Mouse (Mus musculus): ENCODE results near the gene Rarres1. TPM values are rescaled to one million over a fixed set of nuclear protein-coding genes. Genes with fewer than 3 reads are reported as not detected.

Gene Rarres1
- polyA plus RNA-seq, 1 experiment from 2014 or later = 0.37 TPM

DNA sequence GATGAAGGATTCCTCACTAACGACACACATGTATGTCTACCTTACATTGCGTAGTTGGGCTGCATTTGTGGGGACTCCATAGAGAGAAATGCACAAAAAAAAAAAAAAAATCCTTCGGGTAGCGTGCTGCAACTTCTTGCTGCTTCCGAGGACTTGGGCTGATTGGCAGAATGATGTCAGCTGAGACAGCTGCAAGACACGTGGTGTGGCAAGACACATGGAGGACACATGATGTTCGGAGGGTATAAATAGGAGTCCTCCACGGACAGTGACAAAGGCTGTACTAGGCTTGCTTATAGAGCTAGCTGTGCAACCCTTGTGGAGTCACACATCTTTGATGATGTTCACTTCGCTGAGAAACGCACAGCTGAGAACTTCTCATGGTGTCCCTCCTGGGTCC lies 32.9 kb downstream of the Rarres1 start:
- Histone ChIP-seq H3K4me1 (replicated peaks; ENCODE audit: control insufficient read depth, insufficient read depth, low read length) (no peaks in the 10 kb centered on the region), H3K4me3 (ENCODE audit: low read depth, low read length) (no peak overlapping the region), H3K9ac (ENCODE audit: low read length) (no peak overlapping the region), H3K27me3 (ENCODE audit: control insufficient read depth, insufficient read depth, low read length) (no peaks in the 10 kb centered on the region), H3K9me3 (ENCODE audit: control insufficient read depth, low read length) (no peaks in the 10 kb centered on the region), H3K36me3 (ENCODE audit: control insufficient read depth, insufficient read depth, low read length) (no peaks in the 10 kb centered on the region), H3K4me2 (ENCODE audit: low read depth, low read length, severe bottlenecking) (no peak overlapping the region), H3K27ac (ENCODE audit: low read depth, low read length) (no peak overlapping the region)
- 91% methylated on average over 10 of the region's 10 CpGs for WGBS
- DNase-seq (ENCODE audit: low spot score) (no peak), ATAC-seq (replicated peaks; ENCODE audit: low FRiP score) (no peak)

DNA sequence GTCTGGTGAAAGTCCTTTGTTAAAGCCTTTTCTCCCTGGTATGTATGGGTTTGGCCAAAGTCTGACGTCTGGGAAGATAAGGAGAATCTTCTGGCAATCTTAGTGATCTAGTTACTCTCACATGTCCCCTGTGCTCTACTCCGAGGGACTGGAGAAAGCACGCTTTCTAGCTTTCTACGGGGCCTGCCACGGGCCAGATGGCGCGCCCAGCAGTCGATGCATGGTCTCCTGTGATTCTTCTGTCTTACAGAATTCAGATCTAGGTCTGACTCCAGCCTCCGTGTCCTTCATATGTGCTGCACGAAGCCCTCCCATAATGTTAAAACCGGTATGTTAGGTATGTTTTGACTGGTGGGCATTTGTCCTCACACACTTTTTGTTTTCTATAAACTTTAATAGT lies 35.5 kb downstream of the Rarres1 start:
- H3K9ac ChIP-seq (ENCODE audit: low read length) = no peak overlapping the region
- no peaks in the 10 kb centered on the region for H3K36me3 ChIP-seq (ENCODE audit: control insufficient read depth, insufficient read depth, low read length)
- no peak overlapping the region for H3K27ac ChIP-seq (ENCODE audit: low read depth, low read length)
- H3K4me3 ChIP-seq (ENCODE audit: low read depth, low read length) = no peak overlapping the region
- no peaks in the 10 kb centered on the region for H3K27me3 ChIP-seq (ENCODE audit: control insufficient read depth, insufficient read depth, low read length)
- H3K9me3 ChIP-seq (ENCODE audit: control insufficient read depth, low read length) = no peaks in the 10 kb centered on the region
- H3K4me2 ChIP-seq (ENCODE audit: low read depth, low read length, severe bottlenecking) = no peak overlapping the region
- no peak for DNase-seq (ENCODE audit: low spot score)
- 92% methylated on average over 11 of the region's 11 CpGs for WGBS
- H3K4me1 ChIP-seq (replicated peaks; ENCODE audit: control insufficient read depth, insufficient read depth, low read length) = no peaks in the 10 kb centered on the region
- ATAC-seq (replicated peaks; ENCODE audit: low FRiP score) = no peak

GRCm38 (mm10) chr3:67473438-67473837 lies 41.9 kb downstream of the Rarres1 start:
- H3K4me2 ChIP-seq (ENCODE audit: low read depth, low read length, severe bottlenecking) = no peak overlapping the region
- H3K27me3 ChIP-seq (ENCODE audit: control insufficient read depth, insufficient read depth, low read length) = no peaks in the 10 kb centered on the region
- no peak for ATAC-seq (replicated peaks; ENCODE audit: low FRiP score)
- no peaks in the 10 kb centered on the region for H3K4me1 ChIP-seq (replicated peaks; ENCODE audit: control insufficient read depth, insufficient read depth, low read length)
- DNase-seq (ENCODE audit: low spot score) = no peak
- H3K4me3 ChIP-seq (ENCODE audit: low read depth, low read length) = no peak overlapping the region
- H3K27ac ChIP-seq (ENCODE audit: low read depth, low read length) = no peak overlapping the region
- no peaks in the 10 kb centered on the region for H3K9me3 ChIP-seq (ENCODE audit: control insufficient read depth, low read length)
- 93% methylated on average over 6 of the region's 6 CpGs for WGBS
- H3K36me3 ChIP-seq (ENCODE audit: control insufficient read depth, insufficient read depth, low read length) = no peaks in the 10 kb centered on the region
- H3K9ac ChIP-seq (ENCODE audit: low read length) = no peak overlapping the region

DNA sequence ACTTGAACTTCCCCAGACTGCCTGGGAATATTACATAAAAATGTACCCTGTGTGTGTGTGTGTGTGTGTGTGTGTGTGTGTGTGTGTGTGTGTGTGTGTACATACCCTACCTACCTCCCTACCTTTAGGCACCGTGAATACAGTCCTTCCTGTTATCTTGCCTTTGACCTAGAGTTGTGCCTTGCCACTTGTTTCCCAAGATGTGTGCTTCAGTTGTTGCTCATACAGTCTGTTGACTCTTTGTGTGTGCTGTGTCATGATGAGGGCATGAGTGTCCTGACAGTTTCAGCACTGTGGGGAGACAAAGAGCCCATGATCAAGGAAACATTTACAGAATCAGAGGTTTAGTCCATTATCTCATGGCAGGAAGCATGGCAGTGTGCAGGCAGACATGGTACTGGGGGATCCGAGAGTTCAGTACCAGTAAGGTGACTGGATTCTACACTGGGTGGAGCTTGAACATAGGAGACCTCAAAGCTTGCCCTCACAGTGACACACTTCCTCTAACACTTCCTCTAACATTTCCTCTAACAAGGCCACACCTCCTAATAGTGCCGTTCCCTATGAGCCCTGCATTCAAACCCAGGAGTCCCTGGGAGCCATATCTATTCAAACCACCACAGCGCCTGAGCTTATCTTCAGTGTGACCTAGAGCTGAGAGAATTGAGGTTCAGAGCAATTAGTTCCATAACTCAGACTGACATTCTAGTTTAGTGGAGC lies 43.8 kb downstream of the Rarres1 start:
- Histone ChIP-seq H3K27ac (ENCODE audit: low read depth, low read length) (no peak overlapping the region), H3K4me3 (ENCODE audit: low read depth, low read length) (no peak overlapping the region), H3K9me3 (ENCODE audit: control insufficient read depth, low read length) (no peaks in the 10 kb centered on the region), H3K9ac (ENCODE audit: low read length) (no peak overlapping the region), H3K36me3 (ENCODE audit: control insufficient read depth, insufficient read depth, low read length) (no peaks in the 10 kb centered on the region), H3K4me2 (ENCODE audit: low read depth, low read length, severe bottlenecking) (no peak overlapping the region), H3K4me1 (replicated peaks; ENCODE audit: control insufficient read depth, insufficient read depth, low read length) (no peaks in the 10 kb centered on the region), H3K27me3 (ENCODE audit: control insufficient read depth, insufficient read depth, low read length) (no peaks in the 10 kb centered on the region)
- no peak for DNase-seq (ENCODE audit: low spot score)
- ATAC-seq (replicated peaks; ENCODE audit: low FRiP score) = no peak
- WGBS = 93% methylated on average over 4 of the region's 4 CpGs

- Histone ChIP-seq H3K4me2 (ENCODE audit: low read depth, low read length, severe bottlenecking) (no peak overlapping the region), H3K27me3 (ENCODE audit: control insufficient read depth, insufficient read depth, low read length) (no peaks in the 10 kb centered on the region), H3K36me3 (ENCODE audit: control insufficient read depth, insufficient read depth, low read length) (no peaks in the 10 kb centered on the region), H3K9ac (ENCODE audit: low read length) (no peak overlapping the region), H3K4me3 (ENCODE audit: low read depth, low read length) (no peak overlapping the region), H3K27ac (ENCODE audit: low read depth, low read length) (no peak overlapping the region), H3K9me3 (ENCODE audit: control insufficient read depth, low read length) (no peaks in the 10 kb centered on the region), H3K4me1 (replicated peaks; ENCODE audit: control insufficient read depth, insufficient read depth, low read length) (no peaks in the 10 kb centered on the region; the same call in 1 of the 2 replicates)
- ATAC-seq (replicated peaks; ENCODE audit: low FRiP score) = no peak
- no peak for DNase-seq (ENCODE audit: low spot score)
- 95% methylated on average over 2 of the region's 2 CpGs for WGBS
Observed at GRCm38 (mm10) chr3:67467281-67467680, 48.0 kb downstream of the Rarres1 start.

DNA sequence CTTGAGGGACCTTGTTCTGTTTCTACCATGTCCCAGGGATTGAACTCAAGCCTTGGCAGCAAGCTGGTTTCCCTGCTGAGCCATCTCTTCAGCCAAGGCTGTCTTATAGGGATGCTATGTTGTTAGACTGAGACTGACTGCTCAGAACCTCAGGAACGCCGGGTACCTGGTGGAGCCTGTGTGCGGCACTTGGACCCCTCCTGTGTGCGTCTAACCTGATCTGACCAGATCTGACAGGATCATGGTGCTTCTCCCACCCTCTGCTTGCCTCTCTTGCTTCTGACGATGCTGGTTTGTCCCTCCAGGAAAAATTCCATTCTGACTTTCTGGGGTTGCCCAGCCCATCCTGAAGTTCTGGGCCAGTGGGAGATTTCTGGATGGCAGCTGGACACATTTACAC lies 48.7 kb downstream of the Rarres1 start:
- no peak overlapping the region for H3K4me3 ChIP-seq (ENCODE audit: low read depth, low read length)
- 94% methylated on average over 5 of the region's 5 CpGs for WGBS

DNA sequence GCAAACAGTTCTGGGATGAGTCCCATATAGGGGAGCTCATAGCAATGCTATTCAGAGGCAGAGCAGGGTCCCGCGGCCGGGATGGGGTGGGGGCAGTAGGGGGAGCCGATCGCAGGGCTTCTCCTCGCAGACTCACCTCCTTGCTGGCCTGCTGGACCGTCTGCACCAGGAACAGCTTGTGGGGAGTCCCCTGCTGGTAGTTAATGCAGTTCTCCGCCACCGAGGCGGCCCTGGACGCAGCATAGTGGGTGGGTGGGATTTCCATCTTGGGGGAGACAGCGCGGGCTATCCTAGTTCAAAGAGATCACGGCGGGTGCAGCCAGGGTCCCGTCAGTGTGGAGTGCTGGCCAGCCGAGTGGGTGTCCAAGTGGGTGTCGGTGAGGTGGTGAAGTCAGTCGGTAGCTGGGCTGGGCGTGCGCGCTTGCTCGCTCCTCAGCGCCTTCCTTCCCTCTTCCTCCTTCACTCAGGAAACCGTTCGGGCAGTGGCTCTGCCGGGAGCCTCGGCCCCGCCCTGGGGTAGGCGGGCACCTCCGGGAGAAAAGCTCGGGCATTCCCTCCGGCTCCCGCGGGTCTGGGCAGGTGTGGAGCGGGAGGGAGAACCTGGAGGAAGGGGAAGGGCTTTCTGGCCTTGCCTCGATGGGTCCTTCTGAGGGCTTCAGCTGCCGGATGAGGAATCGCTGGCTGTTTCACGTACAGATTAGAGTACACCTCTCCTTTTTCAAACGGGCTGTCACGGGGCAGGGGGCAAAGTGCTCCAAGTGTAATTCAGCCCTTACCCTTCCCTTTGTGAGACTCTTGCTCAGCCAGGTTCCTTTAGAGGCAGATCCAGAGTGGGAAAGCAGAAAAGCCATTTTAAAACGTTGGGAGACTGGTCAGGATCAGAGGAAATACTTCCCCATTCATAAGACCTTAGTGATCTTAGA lies 51.6 kb downstream of the Rarres1 start, which contains the start of gene Lxn:
Lxn (minus strand) TSS at position 477 of the 923 bp plus-strand sequence.
- no peaks in the 10 kb centered on the region for H3K9me3 ChIP-seq (ENCODE audit: control insufficient read depth, low read length)
- WGBS = 0% methylated on average over 41 of the region's 43 CpGs
- DNase-seq (ENCODE audit: low spot score) (peak; percentile 80), ATAC-seq (replicated peaks; ENCODE audit: low FRiP score) (peak; percentile 86)
- no peaks in the 10 kb centered on the region for H3K36me3 ChIP-seq (ENCODE audit: control insufficient read depth, insufficient read depth, low read length)
- H3K4me2 ChIP-seq (ENCODE audit: low read depth, low read length, severe bottlenecking) = peak within 1 kb of the TSS; percentile 90
- peaks cover 4% of the 10 kb centered on the region; the same call in 1 of the 2 replicates for H3K4me1 ChIP-seq (replicated peaks; ENCODE audit: control insufficient read depth, insufficient read depth, low read length)
- H3K4me3 ChIP-seq (ENCODE audit: low read depth, low read length) = peak within 1 kb of the TSS; percentile 52
- H3K27ac ChIP-seq (ENCODE audit: low read depth, low read length) = no peak within 1 kb of the TSS
- H3K27me3 ChIP-seq (ENCODE audit: control insufficient read depth, insufficient read depth, low read length) = no peaks in the 10 kb centered on the region
- H3K9ac ChIP-seq (ENCODE audit: low read length) = peak within 1 kb of the TSS; percentile 71

More for the DNA sequence above, 48.7 kb downstream of the Rarres1 start:
- DNase-seq (ENCODE audit: low spot score) (no peak), ATAC-seq (replicated peaks; ENCODE audit: low FRiP score) (no peak)
- Histone ChIP-seq H3K4me1 (replicated peaks; ENCODE audit: control insufficient read depth, insufficient read depth, low read length) (peaks cover under 1% of the 10 kb centered on the region; the same call in 1 of the 2 replicates), H3K27ac (ENCODE audit: low read depth, low read length) (no peak overlapping the region), H3K27me3 (ENCODE audit: control insufficient read depth, insufficient read depth, low read length) (no peaks in the 10 kb centered on the region), H3K4me2 (ENCODE audit: low read depth, low read length, severe bottlenecking) (no peak overlapping the region), H3K36me3 (ENCODE audit: control insufficient read depth, insufficient read depth, low read length) (no peaks in the 10 kb centered on the region), H3K9me3 (ENCODE audit: control insufficient read depth, low read length) (no peaks in the 10 kb centered on the region), H3K9ac (ENCODE audit: low read length) (no peak overlapping the region)

- Histone ChIP-seq H3K27ac (ENCODE audit: low read depth, low read length) (no peak overlapping the region), H3K9ac (ENCODE audit: low read length) (peak overlapping the region; percentile 71), H3K4me2 (ENCODE audit: low read depth, low read length, severe bottlenecking) (peak overlapping the region; percentile 90), H3K36me3 (ENCODE audit: control insufficient read depth, insufficient read depth, low read length) (no peaks in the 10 kb centered on the region), H3K4me3 (ENCODE audit: low read depth, low read length) (peak overlapping the region; percentile 52), H3K27me3 (ENCODE audit: control insufficient read depth, insufficient read depth, low read length) (no peaks in the 10 kb centered on the region), H3K9me3 (ENCODE audit: control insufficient read depth, low read length) (no peaks in the 10 kb centered on the region), H3K4me1 (replicated peaks; ENCODE audit: control insufficient read depth, insufficient read depth, low read length) (peaks cover 4% of the 10 kb centered on the region; the same call in 1 of the 2 replicates)
- no peak for ATAC-seq (replicated peaks; ENCODE audit: low FRiP score)
- no peak for DNase-seq (ENCODE audit: low spot score)
- 8% methylated on average over 12 of the region's 12 CpGs for WGBS
Observed at GRCm38 (mm10) chr3:67463001-67463400, 52.3 kb downstream of the Rarres1 start.
